Mouse (Mus musculus) lung, postnatal 0 days (tissue): ENCODE data around the gene Csrp3.

Experiments
- CTCF ChIP-seq: IDR thresholded peaks from 2 replicates; pipeline ENCODE4 v1.5.1; 2016; ENCODE audit warnings: antibody characterized with exemption, mild to moderate bottlenecking
- EP300 ChIP-seq: IDR thresholded peaks from 2 replicates; pipeline ENCODE4 v1.6.1; 2016; ENCODE audit warnings: antibody characterized with exemption, mild to moderate bottlenecking, control low read depth

GRCm38 (mm10) chr7:48834371-48834970, 13.4 kb downstream of the Csrp3 start:
- TF ChIP-seq CTCF (no peak), EP300 (no peak)
